Mouse (Mus musculus): Measurements from ENCODE around the gene Qser1.

GRCm38 (mm10) chr2:104727369-104727768 is 89.2 kb downstream of the Qser1 start:
- no peak for TF ChIP-seq CTCF (IDR thresholded peaks at IDR 0.05; ENCODE audit: low read depth)
- no peak for TF ChIP-seq EP300 (IDR thresholded peaks at IDR 0.05; ENCODE audit: low read depth)

Measured in liver, embryonic 14.5 days (tissue).